Mouse (Mus musculus) intestine, embryonic 15.5 days (tissue): ENCODE measurements around the gene Serpind1. TPM values are rescaled to one million over a fixed set of nuclear protein-coding genes. Genes with fewer than 3 reads are reported as not detected.

Experiments used
- ATAC-seq: fragments of 200-750 bp; cut with Nextera tagmentation; 2 replicates; pipeline ENCODE4 v1.8.0; 2017; ENCODE audit warnings: moderate TSS enrichment, moderate library complexity
- H3K27ac ChIP-seq: fragments of 300-500 bp; sonication (generic); 2 replicates; pipeline ENCODE4 v1.5.1; 2015; ENCODE audit warnings: mild to moderate bottlenecking, inconsistent platforms
- H3K27me3 ChIP-seq: fragments of 300-500 bp; sonication (generic); replicated peaks from 2 replicates; pipeline ENCODE4 v1.6.1; 2015; ENCODE audit warnings: inconsistent platforms
- H3K36me3 ChIP-seq: fragments of 300-500 bp; sonication (generic); 2 replicates; pipeline ENCODE4 v1.6.1; 2015; ENCODE audit warnings: inconsistent platforms
- H3K4me1 ChIP-seq: fragments of 300-500 bp; sonication (generic); replicated peaks from 2 replicates; pipeline ENCODE4 v1.6.1; 2015; ENCODE audit warnings: inconsistent platforms
- H3K4me2 ChIP-seq: fragments of 300-500 bp; sonication (generic); replicated peaks from 2 replicates; pipeline ENCODE4 v1.6.1; 2015; ENCODE audit warnings: mild to moderate bottlenecking, inconsistent platforms
- H3K4me3 ChIP-seq: fragments of 300-500 bp; sonication (generic); replicated peaks from 2 replicates; pipeline ENCODE4 v1.5.1; 2015; ENCODE audit warnings: inconsistent platforms
- H3K9ac ChIP-seq: fragments of 300-500 bp; sonication (generic); 2 replicates; pipeline ENCODE4 v1.6.1; 2015; ENCODE audit warnings: inconsistent platforms
- H3K9me3 ChIP-seq: fragments of 300-500 bp; sonication (generic); 2 replicates; pipeline ENCODE4 v1.6.1; 2016; ENCODE audit warnings: inconsistent platforms
- WGBS: fragments of 180-500 bp; shearing (Covaris S2); methylation state at CpG from one replicate; pipeline ENCODE4 v1.1.7; 2015; 5-methylcytosine and 5-hydroxymethylcytosine counted together
- polyA plus RNA-seq: library from polyadenylated mRNA; unstranded; fragments of >200 nt; fragmentation: Nextera tagmentation; extraction: Ambion mirVana; gene quantifications from 2 replicates; pipeline ENCODE4 v1.2.1, GENCODE M21; 2015

The Serpind1 gene
- polyA plus RNA-seq, 1 experiment from 2014 or later, result 3.1 TPM

DNA sequence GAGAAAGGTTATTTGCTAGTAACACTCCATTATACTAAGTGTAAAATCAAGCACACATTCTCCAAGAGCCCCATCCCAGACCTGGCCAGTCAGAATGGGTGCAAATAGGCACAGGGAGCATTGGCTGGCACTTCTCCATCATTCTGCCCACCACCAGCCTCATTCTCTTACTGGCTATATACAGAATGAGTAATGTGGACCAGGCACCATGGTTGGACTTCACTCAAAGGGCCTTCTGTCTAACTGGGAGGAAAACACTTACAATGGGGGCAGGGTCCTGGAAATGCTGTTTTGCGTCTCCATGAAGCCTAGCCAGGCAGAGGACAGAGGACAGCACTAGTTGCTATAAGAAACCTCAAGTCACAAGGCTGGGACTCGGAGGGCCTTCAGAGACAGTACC lies 5.1 kb upstream of the Serpind1 start:
- H3K4me2 ChIP-seq, result no peak overlapping the region
- no peak overlapping the region for H3K27ac ChIP-seq
- H3K9ac ChIP-seq, result no peak overlapping the region
- no peak for ATAC-seq
- H3K36me3 ChIP-seq, result no peaks in the 10 kb centered on the region
- WGBS, result 80% methylated on average over 2 of the region's 2 CpGs
- no peaks in the 10 kb centered on the region for H3K9me3 ChIP-seq
- no peaks in the 10 kb centered on the region for H3K27me3 ChIP-seq
- H3K4me3 ChIP-seq, result no peak overlapping the region
- no peaks in the 10 kb centered on the region for H3K4me1 ChIP-seq

DNA sequence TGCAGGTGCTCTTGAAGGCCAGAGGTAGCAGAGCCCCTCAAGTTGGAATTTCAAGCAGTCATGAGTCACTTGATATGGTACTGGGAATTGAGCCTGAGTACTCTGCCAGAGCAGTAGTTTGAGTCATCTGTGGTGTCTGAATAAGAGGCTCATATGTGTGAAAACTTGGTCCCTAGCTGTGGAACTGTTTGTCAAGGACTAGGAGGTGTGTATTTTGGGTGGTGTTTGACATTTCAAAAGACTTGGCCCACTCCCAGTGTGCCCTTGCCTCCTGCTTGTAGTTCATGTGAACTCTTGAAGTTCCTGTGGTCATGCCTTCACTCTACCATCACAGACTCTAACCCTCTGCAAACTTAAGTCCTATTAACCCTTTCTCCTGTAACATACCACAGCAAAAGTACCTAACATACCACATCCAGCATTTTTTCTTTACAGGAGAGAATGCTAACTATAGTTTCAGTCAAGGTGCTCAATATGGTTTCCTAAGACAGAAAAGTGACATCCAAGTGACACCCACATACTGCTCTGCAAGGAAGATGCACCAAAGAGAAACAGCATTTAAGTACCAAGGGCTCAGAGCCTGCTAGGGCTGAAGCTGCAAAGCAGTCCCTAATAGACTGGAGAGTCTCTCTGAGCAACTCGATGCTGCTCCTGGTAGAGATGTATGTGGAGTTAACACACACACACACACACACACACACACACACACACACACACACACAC lies 1.2 kb upstream of the Serpind1 start:
- H3K27me3 ChIP-seq, result no peaks in the 10 kb centered on the region
- H3K4me3 ChIP-seq, result no peak overlapping the region
- no peaks in the 10 kb centered on the region for H3K4me1 ChIP-seq
- no peaks in the 10 kb centered on the region for H3K9me3 ChIP-seq
- H3K9ac ChIP-seq, result no peak overlapping the region
- no peak for ATAC-seq
- H3K27ac ChIP-seq, result no peak overlapping the region
- H3K4me2 ChIP-seq, result no peak overlapping the region
- no peaks in the 10 kb centered on the region for H3K36me3 ChIP-seq
- WGBS, result 93% methylated on average over 1 of the region's 1 CpGs

DNA sequence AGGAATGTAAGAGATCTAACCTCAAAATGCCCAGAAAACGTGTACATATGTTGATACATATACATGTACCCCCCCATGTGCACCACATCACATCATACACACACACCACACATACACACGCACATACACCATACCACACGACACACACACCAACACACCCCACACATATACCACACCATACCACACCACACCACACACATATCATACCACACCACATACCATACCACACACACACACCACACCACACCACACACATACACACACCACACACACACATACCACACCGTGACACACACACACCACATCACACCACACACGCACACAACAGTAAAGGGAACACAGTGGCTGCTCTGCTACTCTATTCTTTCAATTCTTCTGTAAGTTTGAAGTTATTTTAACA lies 684 bp downstream of the Serpind1 start:
- Histone ChIP-seq H3K27ac (no peak overlapping the region), H3K36me3 (no peaks in the 10 kb centered on the region), H3K4me2 (no peak overlapping the region), H3K4me3 (no peak overlapping the region), H3K9me3 (no peaks in the 10 kb centered on the region), H3K9ac (no peak overlapping the region), H3K27me3 (no peaks in the 10 kb centered on the region), H3K4me1 (no peaks in the 10 kb centered on the region)
- WGBS, result 88% methylated on average over 5 of the region's 5 CpGs
- ATAC-seq, result no peak

DNA sequence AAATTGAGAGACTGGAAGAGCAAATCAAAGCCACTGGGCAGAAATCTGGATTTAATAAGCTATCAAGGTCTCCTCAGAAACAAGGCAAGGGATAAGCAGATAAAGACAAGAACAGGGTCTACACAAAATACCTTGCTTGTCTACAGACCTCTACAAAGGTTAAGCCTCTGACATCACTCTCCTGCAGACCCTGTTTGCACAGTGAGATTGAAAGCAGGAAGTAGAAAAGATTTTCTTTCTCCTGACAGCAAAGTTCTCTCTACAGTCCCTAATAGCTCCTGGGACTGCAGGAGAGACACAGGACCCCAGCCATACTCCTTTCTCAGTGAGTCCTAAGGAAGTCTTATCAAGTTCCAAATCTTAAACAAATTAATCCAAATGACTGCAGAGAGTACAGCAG lies 3.4 kb downstream of the Serpind1 start:
- no peaks in the 10 kb centered on the region for H3K9me3 ChIP-seq
- no peak overlapping the region for H3K9ac ChIP-seq
- H3K36me3 ChIP-seq, result no peaks in the 10 kb centered on the region
- ATAC-seq, result peak; percentile 53
- H3K27ac ChIP-seq, result 0 out of 2 replicates have a peak overlapping the region, but pooled peaks have one; percentile 4
- H3K4me1 ChIP-seq, result no peaks in the 10 kb centered on the region
- no peak overlapping the region for H3K4me3 ChIP-seq
- H3K27me3 ChIP-seq, result no peaks in the 10 kb centered on the region
- no peak overlapping the region for H3K4me2 ChIP-seq

DNA sequence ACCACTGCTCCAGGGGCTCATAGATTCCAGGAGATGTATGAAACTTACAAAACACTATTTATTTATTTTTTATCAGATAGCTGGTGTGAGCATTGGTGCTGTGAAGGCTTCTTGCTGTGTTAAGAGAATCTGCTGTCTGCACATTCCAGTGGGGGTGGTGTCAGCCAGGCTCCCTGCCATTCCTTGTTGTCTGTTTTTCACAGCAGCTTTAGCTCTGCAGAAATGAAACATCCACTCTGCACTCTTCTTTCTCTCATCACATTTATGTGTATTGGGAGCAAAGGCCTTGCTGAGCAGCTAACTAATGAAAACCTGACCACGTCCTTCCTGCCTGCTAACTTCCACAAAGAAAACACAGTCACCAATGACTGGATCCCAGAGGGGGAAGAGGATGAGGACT lies 4.9 kb downstream of the Serpind1 start:
- no peak overlapping the region for H3K27ac ChIP-seq
- no peaks in the 10 kb centered on the region for H3K4me1 ChIP-seq
- ATAC-seq, result no peak
- WGBS, result 69% methylated on average over 1 of the region's 1 CpGs
- no peak overlapping the region for H3K4me3 ChIP-seq
- no peak overlapping the region for H3K9ac ChIP-seq
- no peaks in the 10 kb centered on the region for H3K27me3 ChIP-seq
- no peaks in the 10 kb centered on the region for H3K9me3 ChIP-seq
- no peaks in the 10 kb centered on the region for H3K36me3 ChIP-seq
- H3K4me2 ChIP-seq, result no peak overlapping the region

DNA sequence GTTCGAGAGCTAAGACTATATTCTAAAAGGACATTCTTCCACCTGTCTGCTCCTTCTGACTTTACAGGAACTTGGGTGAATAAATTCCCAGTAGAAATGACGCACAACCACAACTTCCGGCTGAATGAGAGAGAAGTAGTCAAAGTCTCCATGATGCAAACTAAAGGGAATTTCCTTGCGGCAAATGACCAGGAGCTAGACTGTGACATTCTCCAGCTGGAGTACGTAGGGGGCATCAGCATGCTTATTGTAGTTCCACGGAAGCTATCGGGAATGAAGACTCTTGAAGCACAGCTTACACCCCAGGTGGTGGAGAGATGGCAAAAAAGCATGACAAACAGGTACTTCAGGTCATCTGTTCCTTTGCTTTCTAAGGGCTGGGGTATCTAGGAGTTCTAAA lies 8.5 kb downstream of the Serpind1 start:
- ATAC-seq, result no peak
- H3K36me3 ChIP-seq, result peaks cover 4% of the 10 kb centered on the region; the same call in 1 of the 2 replicates
- no peak overlapping the region for H3K4me2 ChIP-seq
- no peaks in the 10 kb centered on the region for H3K4me1 ChIP-seq
- no peak overlapping the region for H3K9ac ChIP-seq
- H3K27ac ChIP-seq, result no peak overlapping the region
- no peak overlapping the region for H3K4me3 ChIP-seq
- WGBS, result 85% methylated on average over 7 of the region's 7 CpGs
- no peaks in the 10 kb centered on the region for H3K27me3 ChIP-seq
- no peaks in the 10 kb centered on the region for H3K9me3 ChIP-seq

DNA sequence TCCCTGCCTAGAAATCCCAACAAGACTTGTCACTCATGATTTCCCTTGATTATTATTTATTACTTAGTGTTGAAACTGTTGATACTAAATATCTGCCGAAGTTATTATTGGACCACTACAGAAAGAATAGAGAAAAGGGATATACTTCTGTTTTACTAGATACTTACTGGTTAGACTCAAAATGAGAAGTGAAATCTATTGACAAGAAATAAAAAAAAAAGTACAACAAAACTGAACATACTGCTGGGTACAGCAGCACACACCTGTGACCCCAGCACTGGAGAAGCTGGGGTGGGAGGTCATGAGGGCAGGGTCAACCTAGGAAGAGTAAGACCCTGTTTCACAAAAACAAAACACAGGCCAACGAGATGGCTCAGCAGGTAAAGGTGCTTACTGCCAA lies 9.5 kb downstream of the Serpind1 start:
- H3K4me2 ChIP-seq, result no peak overlapping the region
- no peak for ATAC-seq

DNA sequence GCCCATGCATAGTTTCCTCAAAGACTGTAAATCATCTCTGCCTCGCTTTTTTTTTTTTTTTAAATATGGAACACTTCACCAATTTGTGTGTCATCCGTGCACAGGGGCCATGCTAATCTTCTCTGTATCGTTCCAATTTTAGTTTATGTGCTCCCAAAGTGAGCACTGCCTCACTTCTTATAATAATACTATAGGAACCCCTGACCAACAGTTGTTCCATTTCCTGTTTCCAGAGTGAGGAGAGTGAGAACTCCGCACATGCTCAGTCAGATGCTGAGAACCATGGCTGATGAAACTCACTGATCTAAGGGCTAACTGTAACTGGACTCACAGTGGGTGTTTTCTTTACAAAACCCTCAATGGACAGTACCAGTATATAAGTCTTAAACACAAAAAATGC lies 10.7 kb downstream of the Serpind1 start:
- whole genome bisulfite sequencing, result 86% methylated on average over 4 of the region's 4 CpGs
- no peaks in the 10 kb centered on the region for H3K9me3 ChIP-seq
- no peaks in the 10 kb centered on the region for H3K4me1 ChIP-seq
- H3K9ac ChIP-seq, result no peak overlapping the region
- H3K36me3 ChIP-seq, result peaks cover 4% of the 10 kb centered on the region; the same call in 1 of the 2 replicates
- no peak overlapping the region for H3K27ac ChIP-seq
- no peak for ATAC-seq
- no peak overlapping the region for H3K4me2 ChIP-seq
- no peaks in the 10 kb centered on the region for H3K27me3 ChIP-seq
- no peak overlapping the region for H3K4me3 ChIP-seq

More for the DNA sequence above, 9.5 kb downstream of the Serpind1 start:
- H3K4me3 ChIP-seq, result no peak overlapping the region
- H3K27me3 ChIP-seq, result no peaks in the 10 kb centered on the region
- H3K9ac ChIP-seq, result no peak overlapping the region
- WGBS, result 94% methylated on average over 2 of the region's 2 CpGs
- H3K9me3 ChIP-seq, result no peaks in the 10 kb centered on the region
- peaks cover 4% of the 10 kb centered on the region; the same call in 1 of the 2 replicates for H3K36me3 ChIP-seq
- H3K4me1 ChIP-seq, result no peaks in the 10 kb centered on the region
- H3K27ac ChIP-seq, result no peak overlapping the region

DNA sequence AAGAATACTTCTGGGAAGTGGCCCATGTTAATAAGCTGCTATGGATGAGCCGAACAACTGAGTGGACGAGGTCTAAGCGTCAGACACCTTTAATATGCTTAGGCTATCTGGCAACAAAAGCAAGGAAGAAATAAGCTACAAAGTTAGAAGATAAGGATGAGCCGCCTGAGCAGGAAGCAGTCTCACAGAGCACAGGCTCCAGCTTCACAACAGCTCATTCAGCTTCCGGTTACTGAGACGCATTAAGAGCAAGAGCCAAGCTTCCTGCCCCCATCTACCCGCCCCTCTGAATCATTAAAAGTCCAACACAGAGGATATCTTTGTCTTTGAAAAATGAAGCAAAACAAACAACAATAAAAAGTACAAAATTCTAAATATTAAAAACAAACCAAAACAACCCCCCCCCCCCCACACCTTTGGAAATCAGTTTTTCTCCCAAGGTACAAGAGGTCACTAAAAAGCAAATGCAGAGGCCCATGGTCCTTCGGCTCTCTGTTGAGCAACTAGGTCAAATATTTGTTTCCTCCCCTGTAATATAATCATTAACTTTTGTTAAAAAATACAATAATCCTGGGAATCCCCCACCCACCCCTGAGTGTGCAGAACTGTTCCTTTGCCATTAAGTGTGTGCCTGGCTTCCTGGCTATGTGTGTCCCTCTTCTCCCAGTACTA lies 14.1 kb downstream of the Serpind1 start:
- WGBS, result 62% methylated on average over 8 of the region's 8 CpGs
- Histone ChIP-seq H3K27ac (peak overlapping the region; percentile 56; the same call in 1 of the 2 replicates), H3K9ac (no peak overlapping the region), H3K4me2 (no peak overlapping the region), H3K36me3 (peaks cover 8% of the 10 kb centered on the region), H3K27me3 (no peaks in the 10 kb centered on the region), H3K4me3 (no peak overlapping the region), H3K9me3 (no peaks in the 10 kb centered on the region), H3K4me1 (no peaks in the 10 kb centered on the region)
- ATAC-seq, result peak; percentile 90

DNA sequence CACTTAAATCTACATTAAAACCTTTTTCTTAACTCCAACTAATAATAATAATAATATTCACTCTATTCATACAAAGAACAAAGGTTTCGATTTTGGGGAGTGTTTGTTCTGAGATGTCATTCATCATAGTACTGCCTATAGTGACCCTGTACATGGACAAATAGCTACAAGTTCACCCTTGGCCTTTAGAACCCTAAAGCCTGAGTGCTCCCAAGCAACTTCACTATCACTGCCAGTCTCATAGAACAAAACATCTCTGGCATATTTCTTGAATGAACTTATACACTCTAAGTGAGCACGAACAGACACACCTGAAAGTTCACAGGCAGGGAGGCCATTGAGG lies 14.6 kb downstream of the Serpind1 start:
- Histone ChIP-seq H3K27ac (no peak overlapping the region), H3K36me3 (peaks cover 8% of the 10 kb centered on the region), H3K9me3 (no peaks in the 10 kb centered on the region), H3K4me3 (no peak overlapping the region), H3K27me3 (no peaks in the 10 kb centered on the region), H3K9ac (no peak overlapping the region), H3K4me1 (no peaks in the 10 kb centered on the region), H3K4me2 (no peak overlapping the region)
- 74% methylated on average over 2 of the region's 2 CpGs for WGBS
- peak; percentile 31 for ATAC-seq

DNA sequence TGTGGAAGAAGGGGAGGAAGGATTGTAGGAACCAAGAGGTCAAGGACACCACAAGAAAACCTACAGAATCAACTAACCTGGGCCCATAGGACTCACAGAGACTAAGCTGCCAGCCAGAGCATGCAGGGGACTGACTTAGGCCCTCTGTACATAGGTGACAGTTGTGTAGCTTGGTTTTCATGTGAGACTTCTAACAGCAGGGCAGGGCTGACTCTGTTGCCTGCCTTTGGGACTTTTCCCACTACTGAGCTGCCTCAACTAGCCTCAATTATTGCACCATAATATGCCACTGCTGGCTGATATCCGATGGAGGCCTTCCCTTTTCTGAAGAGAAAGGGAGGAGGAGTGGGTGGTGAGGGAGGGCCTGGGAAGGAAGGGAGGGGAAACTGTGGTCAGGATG lies 15.6 kb downstream of the Serpind1 start:
- no peak overlapping the region for H3K9ac ChIP-seq
- 70% methylated on average over 1 of the region's 1 CpGs for WGBS
- no peak for ATAC-seq

DNA sequence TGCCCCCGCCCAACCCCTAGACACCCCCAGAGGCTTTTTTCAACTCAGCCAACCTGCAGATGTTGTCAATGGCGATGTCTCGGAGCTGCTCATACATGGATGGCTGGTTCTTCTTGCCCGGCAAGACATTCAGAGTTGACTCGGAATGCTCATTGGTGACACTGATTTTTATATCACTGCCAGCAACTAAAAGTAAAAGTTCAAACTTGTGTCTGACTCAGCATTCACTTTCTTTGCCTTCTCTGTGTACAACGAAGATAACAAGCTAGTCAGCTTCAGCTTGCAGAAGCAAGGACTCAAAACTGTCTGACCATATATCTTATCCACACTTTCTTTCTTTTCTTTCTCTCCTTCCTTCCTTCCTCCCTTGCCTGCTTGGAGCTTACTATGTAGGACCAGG lies 24.9 kb downstream of the Serpind1 start:
- Histone ChIP-seq H3K27me3 (no peaks in the 10 kb centered on the region), H3K9me3 (no peaks in the 10 kb centered on the region), H3K27ac (no peak overlapping the region), H3K4me1 (no peaks in the 10 kb centered on the region), H3K4me2 (no peak overlapping the region), H3K4me3 (no peak overlapping the region), H3K9ac (no peak overlapping the region), H3K36me3 (peaks cover 28% of the 10 kb centered on the region)
- WGBS, result 92% methylated on average over 6 of the region's 6 CpGs
- ATAC-seq, result no peak

More for the DNA sequence above, 15.6 kb downstream of the Serpind1 start:
- no peaks in the 10 kb centered on the region for H3K9me3 ChIP-seq
- no peak overlapping the region for H3K27ac ChIP-seq
- H3K4me1 ChIP-seq, result no peaks in the 10 kb centered on the region
- H3K27me3 ChIP-seq, result no peaks in the 10 kb centered on the region
- no peak overlapping the region for H3K4me2 ChIP-seq
- no peak overlapping the region for H3K4me3 ChIP-seq
- peaks cover 12% of the 10 kb centered on the region for H3K36me3 ChIP-seq

DNA sequence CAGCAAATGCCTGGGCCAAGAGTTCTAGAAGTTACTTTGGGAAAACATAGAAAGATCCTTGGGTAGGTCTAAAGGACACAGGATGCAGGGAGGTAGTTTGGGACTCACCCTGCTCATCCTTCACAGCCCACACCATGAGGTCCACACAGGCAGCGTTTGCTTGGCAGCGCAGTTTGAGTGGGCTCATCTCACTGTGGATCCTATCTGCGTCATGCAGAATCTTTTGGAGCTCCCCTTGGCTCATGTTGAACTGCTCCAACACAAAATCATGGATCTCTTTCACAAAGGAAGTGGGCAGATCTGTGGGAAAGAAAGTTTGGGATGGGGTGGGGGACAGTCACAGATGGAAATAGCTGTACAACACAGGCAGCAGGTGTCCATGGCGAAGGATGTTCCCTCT lies 27.6 kb downstream of the Serpind1 start:
- H3K36me3 ChIP-seq, result peaks cover 16% of the 10 kb centered on the region
- no peaks in the 10 kb centered on the region for H3K9me3 ChIP-seq
- H3K4me1 ChIP-seq, result no peaks in the 10 kb centered on the region
- no peak overlapping the region for H3K4me2 ChIP-seq
- no peaks in the 10 kb centered on the region for H3K27me3 ChIP-seq
- ATAC-seq, result no peak
- WGBS, result 95% methylated on average over 4 of the region's 4 CpGs
- H3K9ac ChIP-seq, result no peak overlapping the region
- no peak overlapping the region for H3K27ac ChIP-seq
- H3K4me3 ChIP-seq, result no peak overlapping the region
